ENCODE assay signal across 19 mouse cellular contexts in the genomic region with DNA sequence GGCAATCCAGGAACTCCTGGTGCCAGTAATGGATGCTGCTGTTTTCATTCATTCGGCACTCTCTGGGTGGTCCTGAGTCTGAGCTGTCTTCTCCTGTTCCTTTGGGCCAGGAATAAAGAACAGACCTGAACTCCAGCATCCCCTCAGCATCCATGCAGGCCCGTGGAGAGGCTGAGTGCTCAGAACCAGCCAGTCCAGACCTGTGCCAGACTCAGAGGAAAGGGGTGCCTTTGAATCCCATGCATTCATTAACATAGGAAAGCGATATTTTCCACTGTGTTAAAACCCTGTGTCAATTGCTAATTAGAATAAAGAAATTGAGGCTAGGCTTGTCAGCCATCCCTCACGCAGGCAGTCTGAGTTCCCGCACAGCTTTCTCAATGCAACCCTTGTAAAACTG. TPM values are rescaled to one million over a fixed set of nuclear protein-coding genes. Genes with fewer than 3 reads are reported as not detected.
DNase-seq lines count a peak whose midpoint lies in the region; ATAC-seq and TF ChIP-seq lines count a peak whose summit lies in the region.
"Had no signal": no experiment of that assay in that cellular context is flagged by ENCODE, and none has a peak within 500 bp of the region (broad histone marks: within the 10 kb centered on the region; RNA-seq: fewer than 3 reads in every experiment).

No protein-coding gene starts in this region.

- TF ChIP-seq CTCF in brain, embryonic 14.5 days (IDR thresholded peaks at IDR 0.05; ENCODE audit: borderline replicate concordance, extremely low read depth, insufficient read depth, insufficient read length), result no peak

- peak; percentile 80 for ATAC-seq in forebrain, embryonic 15.5 days (replicated peaks)
- peak; percentile 72 for ATAC-seq in hindbrain, embryonic 16.5 days
- peak; percentile 59 for ATAC-seq in midbrain, embryonic 15.5 days (replicated peaks)
- no peak for ATAC-seq in frontal cortex, adult (ENCODE audit: low TSS enrichment)
- ATAC-seq: intestine, embryonic 16.5 days had no signal

- TF ChIP-seq POLR2A in brain, embryonic 14.5 days (IDR thresholded peaks at IDR 0.05; ENCODE audit: borderline replicate concordance, extremely low read depth, insufficient read depth, insufficient read length, poor library complexity, severe bottlenecking), result no peak

- peak; percentile 78 for DNase-seq in brain, embryonic 14.5 days (ENCODE audit: low read depth)
- DNase-seq in kidney, adult 18-20 months, result no peak
- DNase-seq in thymus, postnatal 14 days, result no peak
- DNase-seq: cerebellum, adult 11 months; cerebellum, postnatal 36 days; gastrocnemius, postnatal 14 days; heart, postnatal 14 days; kidney, postnatal 25 days; lung, postnatal 36 days; right cerebral cortex, postnatal 25 days had no signal

- no peaks in the 10 kb centered on the region for H3K9me3 ChIP-seq in forebrain, embryonic 15.5 days
- no peaks in the 10 kb centered on the region for H3K9me3 ChIP-seq in hindbrain, embryonic 16.5 days (ENCODE audit: control insufficient read depth, low read length)
- no peaks in the 10 kb centered on the region for H3K9me3 ChIP-seq in midbrain, embryonic 15.5 days
- H3K9me3 ChIP-seq: embryonic facial prominence, embryonic 13.5 days; heart, embryonic 10.5 days; liver, embryonic 15.5 days had no signal

- H3K9ac ChIP-seq in forebrain, embryonic 15.5 days (replicated peaks), result no peak overlapping the region
- H3K9ac ChIP-seq in hindbrain, embryonic 16.5 days (ENCODE audit: low read depth, low read length), result no peak overlapping the region
- H3K9ac ChIP-seq in midbrain, embryonic 15.5 days, result no peak overlapping the region
- H3K9ac ChIP-seq: embryonic facial prominence, embryonic 13.5 days; liver, embryonic 15.5 days had no signal

- H3K4me2 ChIP-seq in forebrain, embryonic 15.5 days (replicated peaks), result no peak overlapping the region
- no peak overlapping the region for H3K4me2 ChIP-seq in hindbrain, embryonic 16.5 days (ENCODE audit: low read length)
- no peak overlapping the region for H3K4me2 ChIP-seq in midbrain, embryonic 15.5 days
- H3K4me2 ChIP-seq: embryonic facial prominence, embryonic 13.5 days; liver, embryonic 15.5 days had no signal

- no peaks in the 10 kb centered on the region for H3K36me3 ChIP-seq in forebrain, embryonic 15.5 days
- H3K36me3 ChIP-seq in hindbrain, embryonic 16.5 days (ENCODE audit: control insufficient read depth, insufficient read depth, low read length), result no peaks in the 10 kb centered on the region
- H3K36me3 ChIP-seq in midbrain, embryonic 15.5 days (replicated peaks), result no peaks in the 10 kb centered on the region
- H3K36me3 ChIP-seq: embryonic facial prominence, embryonic 13.5 days; heart, embryonic 10.5 days; liver, embryonic 15.5 days had no signal

- no peaks in the 10 kb centered on the region for H3K27me3 ChIP-seq in forebrain, embryonic 15.5 days
- no peaks in the 10 kb centered on the region for H3K27me3 ChIP-seq in hindbrain, embryonic 16.5 days (replicated peaks; ENCODE audit: control insufficient read depth, insufficient read depth, low read length)
- H3K27me3 ChIP-seq in midbrain, embryonic 15.5 days (replicated peaks), result no peaks in the 10 kb centered on the region
- H3K27me3 ChIP-seq: embryonic facial prominence, embryonic 13.5 days had no signal

- H3K27ac ChIP-seq in forebrain, embryonic 15.5 days (replicated peaks), result 0 out of 2 replicates have a peak overlapping the region, but pooled peaks have one; percentile 9
- H3K27ac ChIP-seq in hindbrain, embryonic 16.5 days (ENCODE audit: low read depth, low read length), result no peak overlapping the region
- H3K27ac ChIP-seq in midbrain, embryonic 15.5 days, result 0 out of 2 replicates have a peak overlapping the region, but pooled peaks have one; percentile 3
- H3K27ac ChIP-seq: embryonic facial prominence, embryonic 13.5 days; heart, embryonic 10.5 days; liver, embryonic 15.5 days had no signal

- WGBS in forebrain, embryonic 15.5 days, result 18% methylated on average over 5 of the region's 5 CpGs
- 23% methylated on average over 5 of the region's 5 CpGs for WGBS in hindbrain, embryonic 16.5 days
- WGBS in midbrain, embryonic 15.5 days, result 40% methylated on average over 5 of the region's 5 CpGs

- no peak overlapping the region for H3K4me3 ChIP-seq in forebrain, embryonic 15.5 days
- no peak overlapping the region for H3K4me3 ChIP-seq in hindbrain, embryonic 16.5 days (ENCODE audit: low read length)
- no peak overlapping the region for H3K4me3 ChIP-seq in midbrain, embryonic 15.5 days
- H3K4me3 ChIP-seq: embryonic facial prominence, embryonic 13.5 days; heart, embryonic 10.5 days; liver, embryonic 15.5 days had no signal

- peaks cover 8% of the 10 kb centered on the region for H3K4me1 ChIP-seq in forebrain, embryonic 15.5 days
- no peaks in the 10 kb centered on the region for H3K4me1 ChIP-seq in hindbrain, embryonic 16.5 days (ENCODE audit: control insufficient read depth, insufficient read depth, low read depth, low read length)
- H3K4me1 ChIP-seq in midbrain, embryonic 15.5 days, result peaks cover 3% of the 10 kb centered on the region; the same call in 1 of the 2 replicates
- H3K4me1 ChIP-seq: liver, embryonic 15.5 days had no signal

RNA-seq across cellular contexts. Expression of gene Gm973, which starts 37.6 kb away (rescaled TPM):
- 2.1 and 6.4 TPM in 2 replicates for polyA plus RNA-seq in brain, embryonic 14.5 days (2012; rRNA removed)
- 4.0 and 9.2 TPM in 2 replicates for polyA plus RNA-seq in forebrain, embryonic 15.5 days (2015; fragmentation: Nextera tagmentation; extraction: Ambion mirVana)
- 11.3 and 11.5 TPM in 2 replicates for polyA plus RNA-seq in hindbrain, embryonic 16.5 days (2015; fragmentation: Nextera tagmentation; extraction: Ambion mirVana)
- 10.9 and 14.8 TPM in 2 replicates for polyA plus RNA-seq in midbrain, embryonic 15.5 days (2015; fragmentation: Nextera tagmentation; extraction: Ambion mirVana)
- polyA plus RNA-seq: C2C12; liver, embryonic 15.5 days had no signal
